Mouse (Mus musculus): ENCODE data around the gene Milr1. TPM values are rescaled to one million over a fixed set of nuclear protein-coding genes. Genes with fewer than 3 reads are reported as not detected.

The Milr1 gene
- polyA plus RNA-seq, 1 experiment from 2014 or later = 5.1 TPM

GRCm38 (mm10) chr11:106752103-106752502, 1.1 kb downstream of the Milr1 start:
- Histone ChIP-seq H3K36me3 (replicated peaks; ENCODE audit: insufficient read depth, low read length) (peaks cover 6% of the 10 kb centered on the region; the same call in 1 of the 2 replicates), H3K27ac (ENCODE audit: low read depth) (peak overlapping the region; percentile 82), H3K4me3 (ENCODE audit: low read depth, low read length) (peak overlapping the region; percentile 33), H3K27me3 (ENCODE audit: insufficient read depth, low read length) (no peaks in the 10 kb centered on the region), H3K4me2 (ENCODE audit: low read depth, low read length) (peak overlapping the region; percentile 56), H3K9ac (replicated peaks) (peak overlapping the region; percentile 10), H3K9me3 (ENCODE audit: low read length) (no peaks in the 10 kb centered on the region), H3K4me1 (ENCODE audit: insufficient read depth) (peaks cover 20% of the 10 kb centered on the region)
- TF ChIP-seq CTCF (IDR thresholded peaks at IDR 0.05; ENCODE audit: low read depth) (no peak), EP300 (IDR thresholded peaks at IDR 0.05; ENCODE audit: low read depth) (no peak; the same call in 1 of the 2 replicates)
- WGBS (ENCODE audit: insufficient replicate concordance) = 20% methylated on average over 7 of the region's 7 CpGs
- ATAC-seq (peak; percentile 57), DNase-seq (peak; percentile 55)

DNA sequence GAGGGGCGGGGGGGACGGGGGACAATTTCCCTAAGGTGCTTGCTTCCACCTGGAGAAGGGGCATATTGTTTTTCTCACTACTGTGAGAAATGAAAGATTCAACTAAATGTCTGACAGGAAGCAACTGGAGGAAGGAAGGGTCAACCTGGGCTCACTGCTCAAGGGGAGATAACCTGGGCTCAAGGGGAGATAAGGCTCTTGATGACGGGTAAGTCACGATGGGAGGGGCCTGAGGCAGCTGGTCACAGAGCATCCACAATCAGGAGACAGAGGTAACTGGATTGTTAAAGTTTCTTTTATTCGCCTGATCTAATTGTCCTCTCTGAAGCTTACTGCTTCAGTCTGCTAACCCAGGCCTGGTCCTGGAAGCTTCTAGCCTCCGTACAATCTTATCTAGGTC, 2.3 kb downstream of the Milr1 start:
- Histone ChIP-seq H3K4me2 (ENCODE audit: low read depth, low read length) (peak overlapping the region; percentile 56; the same call in 1 of the 2 replicates), H3K9ac (replicated peaks) (no peak overlapping the region), H3K4me1 (ENCODE audit: insufficient read depth) (peaks cover 23% of the 10 kb centered on the region), H3K27ac (ENCODE audit: low read depth) (no peak overlapping the region), H3K9me3 (ENCODE audit: low read length) (no peaks in the 10 kb centered on the region), H3K4me3 (ENCODE audit: low read depth, low read length) (no peak overlapping the region), H3K27me3 (ENCODE audit: insufficient read depth, low read length) (no peaks in the 10 kb centered on the region), H3K36me3 (replicated peaks; ENCODE audit: insufficient read depth, low read length) (peaks cover 6% of the 10 kb centered on the region; the same call in 1 of the 2 replicates)
- 70% methylated on average over 6 of the region's 6 CpGs for WGBS (ENCODE audit: insufficient replicate concordance)
- DNase-seq (no peak), ATAC-seq (no peak)
- TF ChIP-seq CTCF (IDR thresholded peaks at IDR 0.05; ENCODE audit: low read depth) (no peak), EP300 (IDR thresholded peaks at IDR 0.05; ENCODE audit: low read depth) (no peak)

DNA sequence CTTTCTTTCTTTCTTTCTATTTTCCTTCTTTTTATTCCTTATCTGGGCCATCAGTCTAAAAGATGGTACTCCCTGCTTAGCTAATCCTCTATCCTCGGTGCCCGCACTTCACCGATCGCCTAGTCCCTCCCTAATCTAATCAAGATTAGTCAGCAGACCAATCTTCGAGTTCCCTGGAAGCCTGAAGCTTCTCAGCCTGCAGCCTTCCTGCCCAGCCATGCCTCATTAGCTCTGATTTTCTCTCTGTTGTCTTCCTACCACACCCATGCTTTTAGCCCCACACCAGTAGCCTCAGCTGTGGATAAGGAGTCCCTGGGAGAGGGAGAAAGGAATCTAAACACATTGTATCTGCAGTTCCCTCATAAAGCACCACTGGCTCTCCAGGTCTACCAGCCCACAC, 4.6 kb downstream of the Milr1 start:
- Histone ChIP-seq H3K27ac (ENCODE audit: low read depth) (no peak overlapping the region), H3K4me1 (ENCODE audit: insufficient read depth) (peaks cover 28% of the 10 kb centered on the region), H3K9me3 (ENCODE audit: low read length) (no peaks in the 10 kb centered on the region), H3K36me3 (replicated peaks; ENCODE audit: insufficient read depth, low read length) (peaks cover 6% of the 10 kb centered on the region; the same call in 1 of the 2 replicates), H3K27me3 (ENCODE audit: insufficient read depth, low read length) (no peaks in the 10 kb centered on the region), H3K4me2 (ENCODE audit: low read depth, low read length) (no peak overlapping the region), H3K9ac (replicated peaks) (no peak overlapping the region), H3K4me3 (ENCODE audit: low read depth, low read length) (no peak overlapping the region)
- no peak for ATAC-seq
- WGBS (ENCODE audit: insufficient replicate concordance) = 72% methylated on average over 5 of the region's 5 CpGs
- TF ChIP-seq CTCF (IDR thresholded peaks at IDR 0.05; ENCODE audit: low read depth) (no peak), EP300 (IDR thresholded peaks at IDR 0.05; ENCODE audit: low read depth) (no peak)
- no peak for DNase-seq

DNA sequence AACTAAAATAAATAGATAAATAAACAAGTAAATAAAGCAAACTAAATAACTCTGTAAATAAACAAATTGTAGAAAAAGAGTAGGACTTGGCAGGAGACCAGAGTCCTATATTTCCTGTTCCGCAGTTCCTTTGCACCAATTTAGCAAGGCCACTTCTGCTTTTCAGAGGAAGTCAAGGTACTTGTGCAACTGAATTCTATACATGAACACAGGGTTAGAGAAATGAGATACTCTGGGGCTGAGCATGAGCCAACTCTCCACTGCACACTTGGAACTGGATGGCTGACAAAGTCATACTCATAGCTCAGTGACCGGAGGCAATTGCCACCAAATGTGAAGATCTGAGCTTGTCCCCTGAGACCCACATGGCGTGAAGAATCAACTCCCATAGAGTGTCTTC, 8.0 kb downstream of the Milr1 start:
- no peaks in the 10 kb centered on the region for H3K27me3 ChIP-seq (ENCODE audit: insufficient read depth, low read length)
- no peak for DNase-seq
- H3K4me3 ChIP-seq (ENCODE audit: low read depth, low read length) = no peak overlapping the region
- peak overlapping the region; percentile 72 for H3K27ac ChIP-seq (ENCODE audit: low read depth)
- no peak for TF ChIP-seq CTCF (IDR thresholded peaks at IDR 0.05; ENCODE audit: low read depth)
- 0 out of 2 replicates have a peak, but pooled peaks have one; percentile 38 for TF ChIP-seq EP300 (IDR thresholded peaks at IDR 0.05; ENCODE audit: low read depth)
- WGBS (ENCODE audit: insufficient replicate concordance) = 51% methylated on average over 3 of the region's 3 CpGs
- peaks cover 38% of the 10 kb centered on the region for H3K4me1 ChIP-seq (ENCODE audit: insufficient read depth)
- peaks cover 6% of the 10 kb centered on the region; the same call in 1 of the 2 replicates for H3K36me3 ChIP-seq (replicated peaks; ENCODE audit: insufficient read depth, low read length)
- H3K4me2 ChIP-seq (ENCODE audit: low read depth, low read length) = no peak overlapping the region
- H3K9ac ChIP-seq (replicated peaks) = no peak overlapping the region
- ATAC-seq = no peak
- H3K9me3 ChIP-seq (ENCODE audit: low read length) = no peaks in the 10 kb centered on the region

DNA sequence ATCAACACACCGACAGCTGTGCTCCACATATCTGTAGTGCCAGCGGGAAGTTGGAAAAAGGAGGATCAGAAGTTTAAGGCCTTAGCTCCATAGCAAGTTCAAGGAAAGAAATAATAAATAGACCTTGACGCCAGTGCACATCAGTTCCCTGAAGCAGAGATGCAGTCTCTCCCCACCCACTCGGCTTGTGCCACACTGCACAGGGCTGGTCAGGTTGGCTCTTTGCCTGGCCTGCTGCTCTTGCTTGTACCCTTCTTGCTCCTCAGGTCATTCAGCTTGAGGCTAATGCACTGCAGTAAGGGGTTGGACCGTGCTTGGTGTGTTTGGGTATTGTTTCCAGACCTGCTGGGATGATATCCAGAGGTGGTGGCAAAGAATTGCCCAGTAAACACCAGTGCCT, 9.5 kb downstream of the Milr1 start:
- no peaks in the 10 kb centered on the region for H3K9me3 ChIP-seq (ENCODE audit: low read length)
- no peaks in the 10 kb centered on the region for H3K27me3 ChIP-seq (ENCODE audit: insufficient read depth, low read length)
- H3K27ac ChIP-seq (ENCODE audit: low read depth) = peak overlapping the region; percentile 89; the same call in 1 of the 2 replicates
- peaks cover 11% of the 10 kb centered on the region; the same call in 1 of the 2 replicates for H3K36me3 ChIP-seq (replicated peaks; ENCODE audit: insufficient read depth, low read length)
- DNase-seq (no peak), ATAC-seq (no peak)
- WGBS (ENCODE audit: insufficient replicate concordance) = 80% methylated on average over 5 of the region's 5 CpGs
- no peak for TF ChIP-seq CTCF (IDR thresholded peaks at IDR 0.05; ENCODE audit: low read depth)
- no peak for TF ChIP-seq EP300 (IDR thresholded peaks at IDR 0.05; ENCODE audit: low read depth)
- H3K4me2 ChIP-seq (ENCODE audit: low read depth, low read length) = no peak overlapping the region
- H3K4me3 ChIP-seq (ENCODE audit: low read depth, low read length) = no peak overlapping the region
- H3K4me1 ChIP-seq (ENCODE audit: insufficient read depth) = peaks cover 38% of the 10 kb centered on the region
- H3K9ac ChIP-seq (replicated peaks) = no peak overlapping the region

DNA sequence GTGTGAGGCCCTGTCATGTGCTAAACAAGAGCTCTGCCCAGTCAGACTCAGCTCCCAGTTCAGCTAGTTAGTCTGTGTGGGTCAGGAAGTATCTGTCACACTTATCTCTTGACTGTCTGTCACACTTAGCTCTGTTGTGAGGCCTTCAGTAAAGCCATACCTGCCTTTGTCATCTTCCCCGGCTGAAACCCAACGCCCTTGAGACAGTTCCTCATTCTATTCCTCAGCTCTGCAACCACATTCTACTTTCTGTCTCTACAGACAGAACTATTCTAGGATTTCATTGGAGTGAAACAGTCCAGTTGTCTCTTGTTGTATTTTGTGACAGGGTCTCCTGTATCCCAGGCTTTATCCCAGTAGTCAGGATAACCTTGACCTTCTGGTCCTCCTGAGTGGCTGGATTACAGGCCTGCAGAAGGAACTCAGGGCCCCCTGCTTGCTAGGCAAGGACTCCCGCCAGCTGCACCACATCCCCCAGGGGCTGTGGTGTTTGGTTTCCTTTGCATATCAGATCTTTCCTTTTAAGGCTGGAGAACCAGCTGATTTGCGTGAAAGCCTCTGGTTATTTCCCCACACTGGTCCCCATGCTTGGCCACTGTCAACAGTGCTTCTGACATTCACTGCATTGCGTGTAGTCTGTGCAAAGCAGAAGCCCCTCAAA, 11.2 kb downstream of the Milr1 start:
- no peak overlapping the region for H3K4me3 ChIP-seq (ENCODE audit: low read depth, low read length)
- H3K4me2 ChIP-seq (ENCODE audit: low read depth, low read length) = peak overlapping the region; percentile 38
- H3K27me3 ChIP-seq (ENCODE audit: insufficient read depth, low read length) = no peaks in the 10 kb centered on the region
- H3K9me3 ChIP-seq (ENCODE audit: low read length) = no peaks in the 10 kb centered on the region
- H3K27ac ChIP-seq (ENCODE audit: low read depth) = peak overlapping the region; percentile 89
- peak; percentile 37; the same call in 1 of the 2 replicates for TF ChIP-seq EP300 (IDR thresholded peaks at IDR 0.05; ENCODE audit: low read depth)
- no peak for TF ChIP-seq CTCF (IDR thresholded peaks at IDR 0.05; ENCODE audit: low read depth)
- WGBS (ENCODE audit: insufficient replicate concordance) = 11% methylated on average over 5 of the region's 5 CpGs
- H3K36me3 ChIP-seq (replicated peaks; ENCODE audit: insufficient read depth, low read length) = peaks cover 22% of the 10 kb centered on the region
- ATAC-seq = peak; percentile 68
- peak; percentile 62 for DNase-seq
- no peak overlapping the region for H3K9ac ChIP-seq (replicated peaks)
- H3K4me1 ChIP-seq (ENCODE audit: insufficient read depth) = peaks cover 35% of the 10 kb centered on the region
